Mouse (Mus musculus) adrenal gland, adult 2 months (tissue): Measurements from ENCODE around the gene Tbp. TPM values are rescaled to one million over a fixed set of nuclear protein-coding genes. Genes with fewer than 3 reads are reported as not detected.
A peak's percentile ranks its signal among the peaks of the same experiment; 100 is the strongest.

ENCODE experiments used
- DNase-seq: peaks from one replicate; pipeline ENCODE4 v3.0.0; 2021
- long read RNA-seq: library from polyadenylated mRNA; stranded (forward); transcript quantifications from one replicate; pipeline ENCODE4 v2.0.0, GENCODE M21; 2021
- polyA plus RNA-seq: library from polyadenylated mRNA; depleted of rRNA; stranded (reverse); fragments of >200 nt; gene quantifications from 2 replicates; pipeline ENCODE4 v1.2.3, GENCODE M21; 2012; rRNA removed
- total RNA-seq, 2 experiments: library from RNA; stranded (reverse); gene quantifications; 2 replicates each; pipeline ENCODE4 v1.2.3; 2021

Tbp gene
- 10 to 100 TPM; 23.0 to 33.0 TPM for total RNA-seq
- 28.5 and 32.9 TPM in 2 replicates for polyA plus RNA-seq
- long read RNA-seq, partial matches to known transcripts, result 2 of 4 reads
- long read RNA-seq, other reads (novel, unspliced or antisense), result 1 of 4 reads

DNA sequence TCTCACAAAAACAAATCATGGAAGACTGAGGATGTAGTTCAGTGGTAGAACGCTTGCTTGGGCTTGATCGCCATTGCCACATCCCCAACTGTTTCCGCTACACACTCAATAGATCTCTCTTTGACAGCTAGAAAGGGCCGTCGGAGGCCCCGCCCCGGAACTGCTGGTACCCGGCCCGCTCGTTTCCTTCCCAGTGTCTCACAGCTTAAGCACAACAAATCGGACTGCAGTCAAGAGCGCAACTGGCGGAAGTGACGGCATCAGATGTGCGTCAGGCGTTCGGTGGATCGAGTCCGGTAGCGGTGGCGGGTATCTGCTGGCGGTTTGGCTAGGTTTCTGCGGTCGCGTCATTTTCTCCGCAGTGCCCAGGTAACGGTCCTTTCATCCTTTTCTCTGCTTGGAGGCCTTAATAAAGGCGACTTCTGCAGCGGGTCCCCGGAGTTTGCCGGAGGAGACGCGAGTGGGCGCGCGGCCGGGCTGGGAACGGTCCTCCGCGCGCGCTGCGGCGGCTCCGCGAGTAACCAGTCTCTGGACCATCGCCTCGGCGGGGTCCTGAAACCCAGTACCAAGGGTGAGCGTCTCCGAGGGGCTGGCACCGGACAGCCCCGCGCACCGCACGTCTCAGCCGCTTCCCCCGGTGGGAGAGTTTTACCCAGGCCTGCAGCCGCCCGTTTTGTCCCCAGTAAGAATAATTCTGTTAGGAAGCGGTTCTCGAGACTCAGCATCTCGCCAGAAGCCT, at the start of gene Tbp, which contains the start of gene Psmb1:
Gene Tbp (plus strand): TSS at position 233 of the 739 bp plus-strand sequence.
Gene Psmb1 (minus strand): TSS at position 96 of the 739 bp plus-strand sequence.
- peak; percentile 98 for DNase-seq

DNA sequence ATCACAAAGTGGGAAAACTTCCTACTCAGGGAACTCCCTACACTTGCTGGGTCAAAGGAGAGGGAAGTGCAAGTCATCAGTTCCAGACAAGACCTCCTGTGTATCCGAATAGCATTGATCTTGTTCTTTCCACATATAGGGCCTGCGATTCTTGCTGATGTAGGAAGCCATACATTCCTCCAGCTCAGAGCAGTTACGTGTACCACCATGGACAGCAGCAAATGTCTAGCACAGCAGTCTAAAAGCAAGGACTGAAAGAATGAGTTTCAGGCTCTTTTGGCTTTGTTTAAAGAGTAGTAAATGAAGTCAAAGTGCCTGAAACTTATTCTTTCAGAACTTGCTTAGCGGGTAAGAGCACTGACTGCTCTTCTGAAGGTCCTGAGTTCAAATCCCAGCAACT, 44.5 kb upstream of the Tbp start:
- DNase-seq, result no peak

- DNase-seq, result no peak
These were observed 43.1 kb upstream of the Tbp start for GRCm38 (mm10) chr17:15456595-15456994.

DNA sequence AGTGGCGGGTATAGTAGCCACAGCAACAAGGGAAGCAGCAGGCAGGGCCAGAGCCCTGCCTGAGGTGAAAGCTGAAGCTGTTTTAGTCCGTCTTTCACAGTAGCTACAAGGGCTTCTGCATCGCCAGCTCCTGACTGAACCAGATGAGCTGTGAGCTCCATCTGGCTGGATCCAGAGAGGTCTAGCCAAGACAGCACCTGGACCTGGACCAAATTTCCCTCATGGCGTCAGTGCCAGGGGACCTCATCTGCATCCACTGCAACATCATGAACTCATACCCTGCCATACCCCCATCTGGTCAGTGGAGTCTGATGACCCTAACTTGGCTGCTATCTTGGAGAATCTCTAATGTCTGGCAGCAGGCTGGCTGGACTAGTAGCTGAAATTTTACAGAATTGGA, 39.9 kb upstream of the Tbp start:
- no peak for DNase-seq

- DNase-seq, result peak; percentile 12
These were observed 37.7 kb upstream of the Tbp start for GRCm38 (mm10) chr17:15461921-15462495.

- peak; percentile 60 for DNase-seq
These were observed 32.0 kb upstream of the Tbp start for GRCm38 (mm10) chr17:15467669-15468068.

- no peak for DNase-seq
These were observed 27.0 kb upstream of the Tbp start for GRCm38 (mm10) chr17:15472671-15473070.

DNA sequence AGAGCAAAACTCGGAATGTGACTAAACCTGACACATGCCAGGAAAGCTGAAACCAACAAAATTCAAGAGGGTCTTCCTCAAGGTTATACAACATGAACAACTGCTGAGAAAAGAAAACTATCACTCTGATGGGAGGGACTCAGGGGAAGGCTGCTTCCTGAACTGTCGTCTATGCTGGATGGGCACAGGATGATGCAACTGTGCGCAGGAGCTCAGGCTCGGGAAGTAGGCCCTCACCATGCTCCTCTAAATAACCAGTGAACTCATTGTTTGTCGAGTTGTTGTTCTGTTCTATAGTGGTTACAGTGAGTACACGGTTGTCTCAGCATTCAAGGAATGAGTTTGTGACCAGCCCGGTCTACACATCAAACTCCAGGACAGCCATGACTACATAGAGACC, 9.1 kb upstream of the Tbp start:
- no peak for DNase-seq

- DNase-seq, result peak; percentile 96
These were observed 1.6 kb upstream of the Tbp start for GRCm38 (mm10) chr17:15497882-15498752.

DNA sequence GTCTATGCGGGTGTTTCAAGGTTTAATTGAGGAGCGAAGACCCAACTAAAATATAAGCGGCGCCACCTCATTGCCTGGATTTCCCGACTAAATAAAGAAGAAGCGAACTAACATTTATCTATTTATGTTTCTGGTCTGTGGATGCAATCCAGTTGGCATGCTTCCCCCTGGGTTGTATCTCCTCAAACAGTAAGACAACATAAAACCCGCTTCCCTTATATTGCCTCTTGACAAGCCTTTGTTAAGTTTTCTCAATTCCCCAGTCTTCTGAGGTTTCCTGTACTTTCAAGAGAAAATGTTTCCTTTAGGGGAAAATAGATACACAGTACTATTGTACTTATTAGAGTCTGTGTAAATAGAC, 955 bp upstream of the Tbp start:
- no peak for DNase-seq

DNA sequence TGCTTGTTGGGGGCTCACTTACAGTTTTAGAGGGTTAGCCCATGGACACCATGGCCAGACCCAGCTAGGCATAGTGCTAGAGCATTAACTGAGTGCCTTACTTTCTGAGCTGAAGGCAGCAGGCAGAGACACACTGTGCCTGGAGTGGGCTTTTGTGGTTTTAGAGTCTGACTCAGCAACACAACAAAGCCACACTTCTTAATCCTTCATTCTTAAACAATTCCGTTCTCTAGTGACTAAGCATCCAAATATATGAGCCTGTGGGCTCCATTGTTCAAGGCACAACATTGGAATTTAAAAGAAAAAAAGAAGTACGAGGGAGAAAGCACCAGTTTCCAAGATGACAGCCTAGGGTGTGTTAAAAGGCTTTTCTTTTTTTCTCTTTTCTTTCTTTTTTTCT, 11.0 kb downstream of the Tbp start:
- DNase-seq, result no peak

DNA sequence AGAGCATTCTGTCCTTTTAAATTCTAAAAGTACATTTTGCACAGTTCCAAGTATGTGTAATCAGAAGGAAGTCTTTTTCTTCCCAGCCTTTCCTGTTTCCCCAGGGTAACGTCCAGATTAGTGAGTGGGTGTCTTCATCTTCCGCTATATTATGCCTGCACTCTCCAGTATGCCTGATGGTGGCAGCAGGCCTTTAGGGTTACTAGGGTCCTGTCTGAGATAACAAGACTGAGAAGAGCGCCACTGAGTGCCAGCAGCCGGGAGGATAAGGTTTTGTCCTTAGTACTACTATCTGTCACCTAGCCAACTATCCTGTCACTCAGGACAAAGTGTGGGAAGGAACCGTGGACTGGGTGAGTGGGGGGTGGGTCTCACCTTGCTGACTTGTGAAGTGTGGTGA, 18.1 kb downstream of the Tbp start:
- no peak for DNase-seq

- no peak for DNase-seq
These were observed 18.5 kb downstream of the Tbp start for GRCm38 (mm10) chr17:15518186-15518585.

DNA sequence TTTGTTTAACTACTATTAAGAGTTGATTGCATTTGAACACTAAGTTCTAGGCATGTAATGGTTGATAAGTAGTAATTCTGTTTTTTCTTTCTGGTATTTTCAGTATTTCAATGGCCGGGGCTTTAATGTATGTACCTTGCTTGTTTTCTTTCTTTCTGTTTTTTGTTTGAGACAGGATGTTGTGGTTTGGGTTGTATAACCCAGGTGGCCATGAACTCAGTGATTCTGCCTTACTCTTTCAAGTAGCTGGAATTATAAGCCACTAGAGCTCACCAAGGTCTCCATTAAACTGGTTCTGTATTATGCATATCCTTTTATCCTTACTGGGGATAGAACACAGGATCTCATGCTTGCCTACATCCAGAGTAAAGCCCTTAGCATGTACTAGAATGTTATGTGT, 19.1 kb downstream of the Tbp start:
- no peak for DNase-seq

DNA sequence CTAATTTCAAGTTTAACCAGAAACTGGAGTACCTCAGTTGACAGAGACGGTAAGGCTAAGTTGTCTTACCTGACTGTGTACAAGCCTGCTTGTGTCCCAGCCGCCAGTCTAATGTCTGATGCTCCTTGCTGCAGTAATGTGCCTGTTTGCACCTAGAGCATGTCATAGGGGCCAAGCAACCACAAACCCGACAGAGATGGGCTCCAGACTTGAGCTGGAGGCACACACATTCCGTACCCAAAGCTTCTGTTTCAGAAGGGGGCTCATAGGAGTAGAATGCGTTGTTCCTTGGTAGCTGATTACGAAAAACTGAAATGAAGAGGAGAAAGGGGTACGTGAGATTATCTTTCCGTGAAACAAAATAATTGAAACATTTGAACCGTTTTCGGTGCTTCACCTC, 26.6 kb downstream of the Tbp start:
- DNase-seq, result no peak

- DNase-seq, result peak; percentile 97
These were observed 27.5 kb downstream of the Tbp start, which contains the start of gene Pdcd2 for GRCm38 (mm10) chr17:15526986-15527810. Pdcd2 (minus strand) TSS chr17:15527301.

DNA sequence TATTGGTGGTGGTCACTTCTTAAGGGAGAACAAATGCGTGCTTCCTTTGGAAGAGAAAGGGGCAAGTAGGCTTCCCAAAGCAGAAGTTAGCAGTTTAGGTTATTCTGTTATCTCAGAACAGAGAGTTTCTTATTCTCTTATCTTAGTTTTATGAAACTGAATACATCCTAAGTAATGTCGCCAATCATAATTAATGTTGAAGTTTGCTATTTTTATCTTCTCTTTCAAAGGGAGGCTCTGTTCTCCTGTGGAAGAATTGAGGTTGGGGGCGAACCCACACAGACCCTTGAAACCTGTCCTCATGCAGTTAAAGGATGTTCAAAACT, 28.1 kb downstream of the Tbp start:
- no peak for DNase-seq

- DNase-seq, result no peak
These were observed 29.2 kb downstream of the Tbp start for GRCm38 (mm10) chr17:15528887-15529286.

DNA sequence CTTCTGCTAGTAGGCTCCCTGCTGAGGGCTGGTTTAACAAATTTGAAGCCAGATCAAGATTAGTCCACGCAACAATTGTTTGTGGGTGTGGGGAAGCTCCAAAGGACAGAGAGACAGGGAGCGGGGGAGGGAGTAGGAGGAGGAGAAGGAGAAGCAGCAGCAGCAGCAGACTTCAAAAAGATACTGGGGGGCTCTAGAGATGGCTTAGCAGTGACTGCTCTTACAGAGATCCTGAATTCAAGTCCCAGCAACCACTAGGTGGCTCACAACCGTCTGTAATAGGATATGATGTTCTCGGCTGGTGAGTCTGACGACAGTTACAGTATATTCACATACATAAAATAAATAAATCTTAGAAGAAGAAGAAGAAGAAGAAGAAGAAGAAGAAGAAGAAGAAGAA, 30.5 kb downstream of the Tbp start:
- DNase-seq, result peak; percentile 26

- DNase-seq, result peak; percentile 46
These were observed 35.6 kb downstream of the Tbp start for GRCm38 (mm10) chr17:15535162-15535800.

DNA sequence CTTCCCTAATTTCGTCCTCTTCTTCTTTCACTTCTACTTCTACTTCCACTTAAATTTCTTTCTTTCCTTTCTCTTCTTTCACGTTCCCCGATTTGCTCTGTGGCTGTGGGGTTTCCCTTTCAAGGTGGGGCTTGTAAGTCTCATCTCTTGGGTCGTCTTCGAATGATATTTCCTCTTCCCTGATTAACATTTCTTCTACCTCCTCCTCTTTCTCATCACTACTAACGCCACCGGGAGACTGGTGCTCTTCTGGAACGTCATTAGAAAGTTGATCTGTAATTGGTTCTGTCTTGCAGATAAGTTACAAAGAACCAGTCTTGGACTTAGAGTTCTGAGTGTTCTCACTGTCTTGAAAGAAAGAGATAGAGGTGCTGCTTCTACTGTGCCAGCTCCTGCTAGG, 36.3 kb downstream of the Tbp start:
- DNase-seq, result no peak
